Mouse (Mus musculus): ENCODE measurements at regions not wholly inside any gene's neighbourhood (a gene's known extent, or its start where the extent isn't known, plus 50 kb on each side); places are given as distances from the start of the nearest gene placed in this dataset.

- no peak for TF ChIP-seq EP300 (IDR thresholded peaks at IDR 0.05; ENCODE audit: low read depth)
- TF ChIP-seq CTCF (IDR thresholded peaks at IDR 0.05; ENCODE audit: low read depth): no peak
Observed at GRCm38 (mm10) chr4:4219701-4220100, 142.4 kb upstream of the Sdr16c6 start.
